Mouse (Mus musculus): ENCODE measurements around the gene H2al1h. TPM values are rescaled to one million over a fixed set of nuclear protein-coding genes. Genes with fewer than 3 reads are reported as not detected.
A peak's percentile ranks its signal among the peaks of the same experiment; 100 is the strongest.
"Not testable (repeated sequence)": the region's sequence is repeated elsewhere in the genome, so short reads cannot be mapped to it uniquely, and the experiment has no call there.

Gene H2al1h
- not detected for total RNA-seq (2021)
- long read RNA-seq, experiment 1 = 0 reads
- long read RNA-seq, experiment 2, partial matches to known transcripts = 0 of 1 reads
- long read RNA-seq, experiment 2, other reads (novel, unspliced or antisense) = 0 of 1 reads

DNA sequence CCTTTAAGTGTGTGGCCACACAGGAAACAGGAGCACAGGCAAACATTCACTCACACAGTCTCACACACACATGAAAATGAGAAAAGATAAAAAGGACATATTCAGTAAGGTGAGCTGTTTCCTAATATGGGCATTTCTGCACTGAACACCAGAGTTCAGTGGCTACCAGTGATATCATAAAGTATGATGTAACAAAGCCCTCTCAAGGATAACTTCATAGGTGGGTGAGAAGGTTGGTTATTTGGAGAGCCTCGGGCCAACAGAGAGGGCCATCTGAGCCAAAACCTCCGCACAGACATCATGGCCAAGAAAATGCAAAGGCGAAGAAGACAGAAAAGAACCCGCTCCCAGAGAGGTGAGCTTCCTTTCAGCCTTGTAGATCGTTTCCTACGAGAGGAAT lies at the start of gene H2al1h:
Gene H2al1h, plus strand, starts transcription at position 301 of the 400 bp plus-strand sequence.
- not testable (repeated sequence) for DNase-seq (ENCODE audit: low spot score in 2 of 2)

DNA sequence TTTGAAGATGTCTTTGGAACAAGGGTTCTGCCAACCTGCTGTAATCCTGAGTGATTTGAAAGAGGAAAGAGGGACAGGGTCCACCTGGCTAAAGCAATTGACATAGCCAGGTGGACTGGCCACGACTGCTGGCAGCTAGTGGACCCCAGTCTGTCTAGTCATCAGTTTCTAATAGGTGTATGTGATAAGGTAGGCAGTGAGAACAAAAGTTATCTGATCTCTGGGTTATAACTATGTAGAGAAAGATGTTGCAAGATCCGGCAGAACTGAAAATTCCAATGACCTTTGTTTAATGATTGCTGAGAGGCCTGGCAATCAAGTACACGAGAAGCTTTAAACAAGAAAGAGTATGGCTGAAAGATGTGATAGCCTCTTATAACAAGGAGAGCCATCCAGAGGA lies 48.1 kb upstream of the H2al1h start:
- no peak for DNase-seq (ENCODE audit: low spot score in 2 of 2)

DNA sequence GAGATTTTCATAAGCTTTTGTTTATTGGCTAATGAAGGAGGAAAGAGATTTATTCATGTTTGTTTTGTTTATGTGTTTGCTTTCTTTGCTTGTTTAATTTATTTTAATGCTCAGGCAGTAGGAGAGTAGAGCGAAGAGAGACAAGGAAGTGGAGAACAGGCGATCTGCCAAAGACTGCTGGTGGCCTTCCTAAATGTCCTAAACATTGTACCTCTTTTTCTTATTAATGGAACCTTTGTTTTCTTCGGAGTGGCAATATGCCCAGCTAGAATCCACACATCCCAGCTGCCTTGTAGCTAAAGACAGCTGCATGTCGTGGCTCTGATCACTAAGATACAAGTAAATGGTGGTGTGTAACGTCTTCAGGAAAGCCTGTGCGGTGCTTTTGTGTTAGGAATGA lies 44.2 kb upstream of the H2al1h start:
- DNase-seq (ENCODE audit: low spot score in 2 of 2) = peak in 1 of 2 experiments; percentile 14

DNA sequence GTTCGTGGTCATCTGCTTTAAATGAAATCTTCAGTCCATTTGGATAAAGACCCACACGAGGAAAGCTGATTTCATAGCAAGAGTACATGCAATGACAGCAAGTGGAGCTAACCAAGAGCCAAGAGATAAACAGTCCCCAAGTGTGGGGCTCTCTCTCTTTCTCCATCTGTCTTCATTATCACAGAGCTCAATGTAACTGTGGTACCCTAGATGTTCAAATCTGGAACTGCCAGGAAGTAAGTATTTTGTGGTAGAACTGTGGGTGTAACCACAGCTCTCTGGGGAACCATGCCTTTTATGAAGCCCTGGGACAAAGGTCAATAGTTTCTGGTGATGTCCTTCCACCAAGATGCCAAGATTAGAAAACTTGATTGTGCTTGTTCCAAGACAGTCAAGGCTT lies 40.6 kb upstream of the H2al1h start:
- no peak for DNase-seq (ENCODE audit: low spot score in 2 of 2)

DNA sequence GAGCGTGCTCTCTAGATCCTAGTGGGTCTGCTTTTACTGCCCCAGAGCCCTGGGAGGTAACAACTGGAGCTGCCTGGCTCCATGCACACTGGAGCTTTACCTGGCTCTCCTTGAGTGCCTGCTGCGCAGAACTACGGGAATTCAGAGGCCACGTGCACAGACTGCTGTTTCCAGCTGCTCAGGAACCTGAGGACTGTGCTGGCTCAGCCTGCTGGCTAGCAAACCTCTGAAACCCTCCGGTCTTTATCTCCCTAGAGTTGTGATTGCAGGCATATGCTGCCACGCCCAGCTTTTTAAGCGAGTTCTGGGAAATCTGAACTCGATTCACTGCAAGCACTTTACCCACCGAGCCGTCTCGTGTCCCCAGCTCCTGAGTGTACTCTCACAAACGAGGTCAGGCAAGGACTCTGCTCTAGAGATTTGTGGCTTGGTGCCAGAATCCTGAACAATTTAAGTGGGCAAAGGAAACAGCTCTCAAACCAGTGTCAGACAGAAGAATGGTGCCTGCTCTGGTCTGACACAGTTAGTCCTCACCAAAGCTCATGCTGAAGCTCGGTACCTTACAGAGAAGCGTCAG lies 32.9 kb upstream of the H2al1h start:
- DNase-seq (ENCODE audit: low spot score in 2 of 2) = peak in 1 of 2 experiments; percentile 12

DNA sequence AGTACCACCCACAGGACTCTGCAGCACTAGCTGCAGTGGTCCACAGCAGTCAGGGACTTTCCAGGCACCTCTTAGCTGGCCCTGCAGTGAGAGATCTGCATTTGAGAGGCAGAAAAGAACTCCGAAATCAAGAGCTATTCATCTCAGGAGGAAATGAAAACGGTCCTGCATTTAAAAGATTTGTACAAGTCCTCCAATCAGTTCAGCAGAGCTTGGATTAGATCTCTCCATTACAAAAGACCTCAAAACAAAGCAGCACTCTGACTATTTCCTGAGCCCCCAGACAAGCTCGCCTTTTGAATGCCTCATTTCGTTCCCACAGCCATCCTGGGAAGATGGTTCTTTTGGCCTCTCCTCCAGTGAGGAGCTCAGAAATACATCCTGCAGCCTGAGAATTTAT lies 32.0 kb upstream of the H2al1h start:
- DNase-seq (ENCODE audit: low spot score in 2 of 2) = no peak

DNA sequence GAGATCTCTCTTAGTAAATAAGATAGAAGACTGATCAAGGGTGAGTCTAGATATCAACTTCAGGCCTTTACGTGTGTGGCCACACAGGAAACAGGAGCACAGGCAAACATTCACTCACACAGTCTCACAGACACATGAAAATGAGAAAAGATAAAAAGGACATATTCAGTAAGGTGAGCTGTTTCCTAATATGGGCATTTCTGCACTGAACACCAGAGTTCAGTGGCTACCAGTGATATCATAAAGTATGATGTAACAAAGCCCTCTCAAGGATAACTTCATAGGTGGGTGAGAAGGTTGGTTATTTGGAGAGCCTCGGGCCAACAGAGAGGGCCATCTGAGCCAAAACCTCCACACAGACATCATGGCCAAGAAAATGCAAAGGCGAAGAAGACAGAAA lies 22.3 kb upstream of the H2al1h start, which contains the start of gene H2al1a:
Gene H2al1a, plus strand, starts transcription at position 301 of the 400 bp plus-strand sequence.
- DNase-seq (ENCODE audit: low spot score in 2 of 2) = not testable (repeated sequence)

DNA sequence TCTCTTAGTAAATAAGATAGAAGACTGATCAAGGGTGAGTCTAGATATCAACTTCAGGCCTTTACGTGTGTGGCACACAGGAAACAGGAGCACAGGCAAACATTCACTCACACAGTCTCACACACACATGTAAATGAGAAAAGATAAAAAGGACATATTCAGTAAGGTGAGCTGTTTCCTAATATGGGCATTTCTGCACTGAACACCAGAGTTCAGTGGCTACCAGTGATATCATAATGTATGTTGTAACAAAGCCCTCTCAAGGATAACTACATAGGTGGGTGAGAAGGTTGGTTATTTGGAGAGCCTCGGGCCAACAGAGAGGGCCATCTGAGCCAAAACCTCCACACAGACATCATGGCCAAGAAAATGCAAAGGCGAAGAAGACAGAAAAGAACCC lies 19.2 kb upstream of the H2al1h start, which contains the start of gene H2al1b:
Gene H2al1b, plus strand, starts transcription at position 301 of the 400 bp plus-strand sequence.
- DNase-seq (ENCODE audit: low spot score in 2 of 2) = not testable (repeated sequence)

DNA sequence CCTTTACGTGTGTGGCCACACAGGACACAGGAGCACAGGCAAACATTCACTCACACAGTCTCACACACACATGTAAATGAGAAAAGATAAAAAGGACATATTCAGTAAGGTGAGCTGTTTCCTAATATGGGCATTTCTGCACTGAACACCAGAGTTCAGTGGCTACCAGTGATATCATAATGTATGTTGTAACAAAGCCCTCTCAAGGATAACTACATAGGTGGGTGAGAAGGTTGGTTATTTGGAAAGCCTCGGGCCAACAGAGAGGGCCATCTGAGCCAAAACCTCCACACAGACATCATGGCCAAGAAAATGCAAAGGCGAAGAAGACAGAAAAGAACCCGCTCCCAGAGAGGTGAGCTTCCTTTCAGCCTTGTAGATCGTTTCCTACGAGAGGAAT lies 15.9 kb upstream of the H2al1h start, which contains the start of gene H2al1c:
Gene H2al1c, plus strand, starts transcription at position 301 of the 400 bp plus-strand sequence.
- not testable (repeated sequence) for DNase-seq (ENCODE audit: low spot score in 2 of 2)

DNA sequence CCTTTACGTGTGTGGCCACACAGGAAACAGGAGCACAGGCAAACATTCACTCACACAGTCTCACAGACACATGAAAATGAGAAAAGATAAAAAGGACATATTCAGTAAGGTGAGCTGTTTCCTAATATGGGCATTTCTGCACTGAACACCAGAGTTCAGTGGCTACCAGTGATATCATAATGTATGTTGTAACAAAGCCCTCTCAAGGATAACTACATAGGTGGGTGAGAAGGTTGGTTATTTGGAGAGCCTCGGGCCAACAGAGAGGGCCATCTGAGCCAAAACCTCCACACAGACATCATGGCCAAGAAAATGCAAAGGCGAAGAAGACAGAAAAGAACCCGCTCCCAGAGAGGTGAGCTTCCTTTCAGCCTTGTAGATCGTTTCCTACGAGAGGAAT lies 12.8 kb upstream of the H2al1h start, which contains the start of gene H2al1d:
Gene H2al1d, plus strand, starts transcription at position 301 of the 400 bp plus-strand sequence.
- DNase-seq (ENCODE audit: low spot score in 2 of 2) = not testable (repeated sequence)

DNA sequence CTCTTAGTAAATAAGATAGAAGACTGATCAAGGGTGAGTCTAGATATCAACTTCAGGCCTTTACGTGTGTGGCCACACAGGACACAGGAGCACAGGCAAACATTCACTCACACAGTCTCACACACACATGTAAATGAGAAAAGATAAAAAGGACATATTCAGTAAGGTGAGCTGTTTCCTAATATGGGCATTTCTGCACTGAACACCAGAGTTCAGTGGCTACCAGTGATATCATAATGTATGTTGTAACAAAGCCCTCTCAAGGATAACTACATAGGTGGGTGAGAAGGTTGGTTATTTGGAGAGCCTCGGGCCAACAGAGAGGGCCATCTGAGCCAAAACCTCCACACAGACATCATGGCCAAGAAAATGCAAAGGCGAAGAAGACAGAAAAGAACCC lies 9.7 kb upstream of the H2al1h start, which contains the start of gene H2al1e:
Gene H2al1e, plus strand, starts transcription at position 301 of the 400 bp plus-strand sequence.
- DNase-seq (ENCODE audit: low spot score in 2 of 2) = not testable (repeated sequence)

DNA sequence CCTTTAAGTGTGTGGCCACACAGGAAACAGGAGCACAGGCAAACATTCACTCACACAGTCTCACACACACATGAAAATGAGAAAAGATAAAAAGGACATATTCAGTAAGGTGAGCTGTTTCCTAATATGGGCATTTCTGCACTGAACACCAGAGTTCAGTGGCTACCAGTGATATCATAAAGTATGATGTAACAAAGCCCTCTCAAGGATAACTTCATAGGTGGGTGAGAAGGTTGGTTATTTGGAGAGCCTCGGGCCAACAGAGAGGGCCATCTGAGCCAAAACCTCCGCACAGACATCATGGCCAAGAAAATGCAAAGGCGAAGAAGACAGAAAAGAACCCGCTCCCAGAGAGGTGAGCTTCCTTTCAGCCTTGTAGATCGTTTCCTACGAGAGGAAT lies 6.4 kb upstream of the H2al1h start, which contains the start of gene H2al1f:
Gene H2al1f, plus strand, starts transcription at position 301 of the 400 bp plus-strand sequence.
- not testable (repeated sequence) for DNase-seq (ENCODE audit: low spot score in 2 of 2)

DNA sequence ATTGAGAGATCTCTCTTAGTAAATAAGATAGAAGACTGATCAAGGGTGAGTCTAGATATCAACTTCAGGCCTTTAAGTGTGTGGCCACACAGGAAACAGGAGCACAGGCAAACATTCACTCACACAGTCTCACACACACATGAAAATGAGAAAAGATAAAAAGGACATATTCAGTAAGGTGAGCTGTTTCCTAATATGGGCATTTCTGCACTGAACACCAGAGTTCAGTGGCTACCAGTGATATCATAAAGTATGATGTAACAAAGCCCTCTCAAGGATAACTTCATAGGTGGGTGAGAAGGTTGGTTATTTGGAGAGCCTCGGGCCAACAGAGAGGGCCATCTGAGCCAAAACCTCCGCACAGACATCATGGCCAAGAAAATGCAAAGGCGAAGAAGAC lies 3.3 kb upstream of the H2al1h start, which contains the start of gene H2al1g:
Gene H2al1g, plus strand, starts transcription at position 301 of the 400 bp plus-strand sequence.
- DNase-seq (ENCODE audit: low spot score in 2 of 2) = not testable (repeated sequence)

DNA sequence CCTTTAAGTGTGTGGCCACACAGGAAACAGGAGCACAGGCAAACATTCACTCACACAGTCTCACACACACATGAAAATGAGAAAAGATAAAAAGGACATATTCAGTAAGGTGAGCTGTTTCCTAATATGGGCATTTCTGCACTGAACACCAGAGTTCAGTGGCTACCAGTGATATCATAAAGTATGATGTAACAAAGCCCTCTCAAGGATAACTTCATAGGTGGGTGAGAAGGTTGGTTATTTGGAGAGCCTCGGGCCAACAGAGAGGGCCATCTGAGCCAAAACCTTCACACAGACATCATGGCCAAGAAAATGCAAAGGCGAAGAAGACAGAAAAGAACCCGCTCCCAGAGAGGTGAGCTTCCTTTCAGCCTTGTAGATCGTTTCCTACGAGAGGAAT lies 3.1 kb downstream of the H2al1h start, which contains the start of gene H2al1i:
Gene H2al1i, plus strand, starts transcription at position 301 of the 400 bp plus-strand sequence.
- not testable (repeated sequence) for DNase-seq (ENCODE audit: low spot score in 2 of 2)

DNA sequence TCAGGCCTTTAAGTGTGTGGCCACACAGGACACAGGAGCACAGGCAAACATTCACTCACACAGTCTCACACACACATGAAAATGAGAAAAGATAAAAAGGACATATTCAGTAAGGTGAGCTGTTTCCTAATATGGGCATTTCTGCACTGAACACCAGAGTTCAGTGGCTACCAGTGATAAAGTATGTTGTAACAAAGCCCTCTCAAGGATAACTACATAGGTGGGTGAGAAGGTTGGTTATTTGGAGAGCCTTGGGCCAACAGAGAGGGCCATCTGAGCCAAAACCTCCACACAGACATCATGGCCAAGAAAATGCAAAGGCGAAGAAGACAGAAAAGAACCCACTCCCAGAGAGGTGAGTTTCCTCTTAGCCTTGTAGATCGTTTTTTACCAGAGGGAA lies 6.2 kb downstream of the H2al1h start, which contains the start of gene H2al1j:
Gene H2al1j, plus strand, starts transcription at position 301 of the 400 bp plus-strand sequence.
- not testable (repeated sequence) for DNase-seq (ENCODE audit: low spot score in 2 of 2)

DNA sequence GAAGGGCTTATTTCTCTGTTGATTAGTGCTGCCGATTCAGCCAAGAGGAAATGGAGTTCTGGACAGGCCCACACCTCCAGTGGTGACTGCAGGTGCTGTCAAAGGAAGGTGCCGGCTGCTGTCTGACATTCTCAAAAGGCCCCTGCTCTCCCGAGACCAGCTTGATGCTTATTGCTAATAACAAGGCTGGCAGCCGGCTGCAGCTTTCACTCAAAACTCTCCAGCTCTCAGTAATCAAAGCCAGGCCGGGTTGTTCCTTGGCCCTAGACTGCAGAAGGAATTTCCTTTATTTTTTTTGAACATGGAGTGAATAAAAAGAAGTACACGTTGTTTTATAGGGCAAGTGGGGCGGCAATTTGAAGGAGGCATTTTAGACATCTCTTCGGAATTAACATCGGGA lies 24.5 kb downstream of the H2al1h start:
- DNase-seq (ENCODE audit: low spot score in 2 of 2) = peak in 1 of 2 experiments; percentile 40

DNA sequence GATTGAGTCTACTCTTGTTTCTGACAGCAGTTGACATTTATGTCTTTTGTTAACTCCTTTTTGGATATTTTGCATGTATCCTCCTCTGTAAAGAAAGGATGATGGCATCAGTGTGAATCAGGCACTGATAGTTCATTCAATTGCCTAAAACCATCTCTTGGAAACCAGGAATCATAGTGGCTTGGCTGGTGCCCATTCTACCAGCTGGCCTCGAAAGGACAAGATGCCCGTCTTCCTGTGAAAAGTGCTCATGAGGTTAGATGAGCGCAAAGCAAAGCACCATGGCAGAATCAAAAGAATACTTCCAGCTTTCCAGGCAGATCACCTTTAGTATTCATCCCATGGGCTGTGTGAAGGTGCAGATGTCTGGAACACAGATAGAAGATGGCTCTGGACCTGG lies 25.5 kb downstream of the H2al1h start:
- no peak for DNase-seq (ENCODE audit: low spot score in 2 of 2)

DNA sequence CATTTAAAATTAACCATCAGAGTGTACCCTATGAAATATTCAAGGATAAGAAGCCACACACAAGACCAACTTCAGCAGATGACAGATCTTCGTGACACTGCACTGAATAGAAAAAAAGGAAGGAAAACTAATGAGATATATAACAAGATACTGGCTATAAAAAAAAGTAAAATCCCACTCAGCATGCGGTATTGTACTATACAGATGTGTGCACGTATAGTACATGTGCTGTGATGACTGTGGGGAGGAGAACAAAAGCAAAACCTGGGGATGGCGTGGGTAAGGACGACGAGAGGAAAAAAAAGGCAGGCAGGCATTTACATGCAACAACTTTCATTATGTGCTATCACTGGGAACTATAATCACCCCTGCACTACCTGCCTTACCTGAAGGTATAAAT lies 39.5 kb downstream of the H2al1h start:
- DNase-seq (ENCODE audit: low spot score in 2 of 2) = no peak

DNA sequence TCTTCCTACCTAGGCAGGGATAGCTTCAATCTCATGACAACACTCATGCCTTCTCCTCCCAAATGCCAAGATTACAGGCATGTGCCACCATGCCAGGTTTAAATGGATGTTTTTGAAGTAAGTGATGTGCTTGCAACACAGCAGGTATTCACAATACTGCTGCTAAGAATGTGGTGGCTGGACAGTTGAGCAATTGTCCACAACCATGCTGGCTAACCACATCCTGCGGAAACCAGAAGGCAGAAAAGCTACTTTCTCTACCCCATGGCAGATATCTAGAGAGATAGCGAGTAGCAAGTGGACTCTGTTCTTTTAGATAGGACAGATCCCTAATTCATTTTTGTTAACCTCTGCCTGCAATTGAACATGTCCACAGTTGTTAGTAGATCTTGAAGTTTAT lies 40.0 kb downstream of the H2al1h start:
- no peak for DNase-seq (ENCODE audit: low spot score in 2 of 2)

DNA sequence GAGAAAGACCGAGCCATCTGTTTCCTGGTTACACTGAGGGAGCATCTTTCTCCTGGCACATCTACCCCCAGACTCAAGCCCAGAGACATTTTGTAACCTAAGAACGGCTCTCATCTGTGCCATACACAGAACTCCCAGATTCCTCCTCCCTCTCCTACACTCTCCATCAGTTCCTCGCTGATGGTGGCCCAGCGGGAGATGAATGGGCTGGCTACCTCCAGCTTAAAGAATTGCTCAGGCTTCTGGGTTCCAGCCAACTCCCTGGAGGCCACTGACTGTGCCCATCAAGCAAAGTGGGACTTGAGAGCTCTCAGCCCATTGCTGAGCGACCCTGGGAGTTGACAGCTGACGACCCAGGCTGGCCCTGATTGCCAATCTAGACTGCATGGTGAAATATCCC lies 42.6 kb downstream of the H2al1h start:
- no peak for DNase-seq (ENCODE audit: low spot score in 2 of 2)

DNA sequence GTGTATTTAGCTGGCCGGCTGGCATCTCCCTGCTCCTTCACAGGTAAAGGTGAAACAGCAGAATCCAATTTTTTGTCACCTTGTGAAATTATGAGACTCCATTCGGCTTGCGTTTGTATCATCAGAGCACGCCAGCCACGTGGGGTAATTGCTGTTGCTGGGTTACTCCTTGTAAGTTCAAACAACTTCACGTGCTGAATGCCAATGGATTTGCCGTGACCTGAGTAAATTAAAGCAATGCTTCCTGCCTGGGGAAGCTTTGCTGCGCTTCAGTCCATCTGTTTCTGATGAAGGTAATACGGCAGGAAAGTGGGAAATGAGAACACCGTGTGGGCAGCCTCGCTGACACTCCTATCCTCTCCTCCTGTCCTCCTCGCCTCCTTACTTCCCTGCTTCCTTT lies 43.9 kb downstream of the H2al1h start:
- no peak for DNase-seq (ENCODE audit: low spot score in 2 of 2)

All from layer of hippocampus, postnatal 14 days (tissue).